Mouse (Mus musculus): ENCODE results near the gene Dclk3. TPM values are rescaled to one million over a fixed set of nuclear protein-coding genes. Genes with fewer than 3 reads are reported as not detected.

Dclk3 gene
- polyA plus RNA-seq, 1 experiment = 0.27 TPM

DNA sequence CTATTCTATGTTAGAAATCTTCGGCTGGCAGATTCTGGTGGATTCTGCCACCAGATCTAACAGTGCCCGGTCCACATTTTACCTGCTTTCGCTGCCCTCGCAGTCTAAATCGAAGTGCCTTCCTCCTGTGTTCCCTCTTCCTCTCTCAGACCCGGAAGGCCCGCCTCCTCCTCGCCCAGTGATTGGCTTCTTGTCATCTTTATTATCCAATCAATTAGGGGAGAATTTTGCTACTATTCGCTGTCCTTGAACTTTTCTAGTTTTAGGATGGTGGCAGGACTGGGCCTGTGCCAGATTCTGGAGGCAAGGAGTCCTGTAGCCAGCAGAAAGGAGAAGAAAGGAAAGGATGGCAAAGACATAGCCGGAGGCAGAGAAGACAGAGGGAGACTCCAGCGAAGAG lies 84.2 kb downstream of the Dclk3 start:
- H3K9me3 ChIP-seq (replicated peaks; ENCODE audit: control insufficient read depth, insufficient read depth, low read length, poor library complexity, severe bottlenecking) = no peaks in the 10 kb centered on the region
- H3K27ac ChIP-seq (ENCODE audit: insufficient read depth, low read length) = no peak overlapping the region
- H3K4me3 ChIP-seq (ENCODE audit: low read depth, low read length) = no peak overlapping the region
- H3K4me1 ChIP-seq (ENCODE audit: control insufficient read depth, insufficient read depth, low read length) = no peaks in the 10 kb centered on the region
- H3K27me3 ChIP-seq (ENCODE audit: control insufficient read depth, insufficient read depth, low read length, poor library complexity, severe bottlenecking) = no peaks in the 10 kb centered on the region
- TF ChIP-seq CTCF (IDR thresholded peaks at IDR 0.05; ENCODE audit: low read depth, low read length) = no peak
- TF ChIP-seq EP300 (IDR thresholded peaks at IDR 0.05; ENCODE audit: insufficient read depth, low read depth, low read length) = no peak
- no peak for TF ChIP-seq POLR2A (IDR thresholded peaks at IDR 0.05; ENCODE audit: insufficient read depth, low read length)
- no peak overlapping the region for H3K9ac ChIP-seq (ENCODE audit: low read depth, poor library complexity, severe bottlenecking)
- no peaks in the 10 kb centered on the region for H3K36me3 ChIP-seq (ENCODE audit: control insufficient read depth, insufficient read depth, low read length, poor library complexity, severe bottlenecking)

- Histone ChIP-seq H3K27me3 (ENCODE audit: control insufficient read depth, insufficient read depth, low read length, poor library complexity, severe bottlenecking) (no peaks in the 10 kb centered on the region), H3K36me3 (ENCODE audit: control insufficient read depth, insufficient read depth, low read length, poor library complexity, severe bottlenecking) (no peaks in the 10 kb centered on the region), H3K4me1 (ENCODE audit: control insufficient read depth, insufficient read depth, low read length) (peaks cover 2% of the 10 kb centered on the region), H3K4me3 (ENCODE audit: low read depth, low read length) (no peak overlapping the region), H3K9ac (ENCODE audit: low read depth, poor library complexity, severe bottlenecking) (no peak overlapping the region), H3K27ac (ENCODE audit: insufficient read depth, low read length) (no peak overlapping the region), H3K9me3 (replicated peaks; ENCODE audit: control insufficient read depth, insufficient read depth, low read length, poor library complexity, severe bottlenecking) (no peaks in the 10 kb centered on the region)
- no peak for TF ChIP-seq POLR2A (IDR thresholded peaks at IDR 0.05; ENCODE audit: insufficient read depth, low read length)
- no peak for TF ChIP-seq EP300 (IDR thresholded peaks at IDR 0.05; ENCODE audit: insufficient read depth, low read depth, low read length)
- no peak for TF ChIP-seq CTCF (IDR thresholded peaks at IDR 0.05; ENCODE audit: low read depth, low read length)
These were observed 85.0 kb downstream of the Dclk3 start for GRCm38 (mm10) chr9:111523871-111524270.

GRCm38 (mm10) chr9:111534744-111535423 lies 96.0 kb downstream of the Dclk3 start:
- Histone ChIP-seq H3K4me3 (ENCODE audit: low read depth, low read length) (no peak overlapping the region), H3K9me3 (replicated peaks; ENCODE audit: control insufficient read depth, insufficient read depth, low read length, poor library complexity, severe bottlenecking) (no peaks in the 10 kb centered on the region), H3K36me3 (ENCODE audit: control insufficient read depth, insufficient read depth, low read length, poor library complexity, severe bottlenecking) (no peaks in the 10 kb centered on the region), H3K27me3 (ENCODE audit: control insufficient read depth, insufficient read depth, low read length, poor library complexity, severe bottlenecking) (no peaks in the 10 kb centered on the region), H3K9ac (ENCODE audit: low read depth, poor library complexity, severe bottlenecking) (no peak overlapping the region), H3K27ac (ENCODE audit: insufficient read depth, low read length) (no peak overlapping the region), H3K4me1 (ENCODE audit: control insufficient read depth, insufficient read depth, low read length) (no peaks in the 10 kb centered on the region)
- TF ChIP-seq EP300 (IDR thresholded peaks at IDR 0.05; ENCODE audit: insufficient read depth, low read depth, low read length) = no peak
- no peak for TF ChIP-seq POLR2A (IDR thresholded peaks at IDR 0.05; ENCODE audit: insufficient read depth, low read length)
- TF ChIP-seq CTCF (IDR thresholded peaks at IDR 0.05; ENCODE audit: low read depth, low read length) = no peak

DNA sequence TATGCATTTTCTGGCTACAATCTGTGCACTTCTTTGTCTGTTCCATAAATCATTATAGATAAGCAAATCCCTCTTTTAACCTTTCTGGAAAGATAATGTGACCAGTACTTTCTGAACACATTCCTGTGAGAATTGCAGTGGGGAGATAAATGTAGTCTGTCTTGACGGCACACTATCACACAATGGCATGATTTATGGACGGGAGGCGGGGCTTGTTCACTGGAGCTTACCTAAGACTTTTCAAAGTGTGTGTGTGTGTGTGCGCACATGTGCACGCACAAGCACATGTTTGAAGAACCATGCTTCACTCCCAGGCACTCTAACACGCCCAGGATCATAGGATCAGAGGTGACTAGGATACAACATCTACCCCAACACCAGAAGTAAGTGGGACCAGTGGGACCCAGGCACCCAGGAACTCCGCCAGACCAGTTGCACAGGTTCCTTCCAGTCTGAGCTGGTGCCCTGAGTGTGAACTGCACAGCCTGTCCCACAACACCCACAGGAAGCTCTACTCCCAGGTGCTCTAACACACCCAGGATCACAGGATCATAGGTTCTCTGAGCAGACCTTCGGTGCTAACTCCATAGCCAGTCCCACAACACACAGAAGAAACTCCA lies 96.7 kb downstream of the Dclk3 start:
- H3K9me3 ChIP-seq (replicated peaks; ENCODE audit: control insufficient read depth, insufficient read depth, low read length, poor library complexity, severe bottlenecking) = no peaks in the 10 kb centered on the region
- H3K4me3 ChIP-seq (ENCODE audit: low read depth, low read length) = no peak overlapping the region
- no peak overlapping the region for H3K27ac ChIP-seq (ENCODE audit: insufficient read depth, low read length)
- H3K27me3 ChIP-seq (ENCODE audit: control insufficient read depth, insufficient read depth, low read length, poor library complexity, severe bottlenecking) = no peaks in the 10 kb centered on the region
- no peaks in the 10 kb centered on the region for H3K36me3 ChIP-seq (ENCODE audit: control insufficient read depth, insufficient read depth, low read length, poor library complexity, severe bottlenecking)
- no peak for TF ChIP-seq POLR2A (IDR thresholded peaks at IDR 0.05; ENCODE audit: insufficient read depth, low read length)
- TF ChIP-seq CTCF (IDR thresholded peaks at IDR 0.05; ENCODE audit: low read depth, low read length) = no peak
- TF ChIP-seq EP300 (IDR thresholded peaks at IDR 0.05; ENCODE audit: insufficient read depth, low read depth, low read length) = no peak
- H3K9ac ChIP-seq (ENCODE audit: low read depth, poor library complexity, severe bottlenecking) = no peak overlapping the region
- no peaks in the 10 kb centered on the region for H3K4me1 ChIP-seq (ENCODE audit: control insufficient read depth, insufficient read depth, low read length)

Other genes with a start within 250 kb of the Dclk3 start
- 73.9 and 81.9 TPM in 2 replicates for gene Mlh1, start 167.3 kb upstream of the Dclk3 start, polyA plus RNA-seq (2011; ENCODE audit: insufficient read depth, insufficient read length, low read depth, missing spikeins)
- gene Epm2aip1, start 167.2 kb upstream of the Dclk3 start, polyA plus RNA-seq (2011; ENCODE audit: insufficient read depth, insufficient read length, low read depth, missing spikeins) = 20.1 and 20.2 TPM in 2 replicates
- gene Trank1, start 127.3 kb upstream of the Dclk3 start, polyA plus RNA-seq (2011; ENCODE audit: insufficient read depth, insufficient read length, low read depth, missing spikeins) = 0.37 and 0.90 TPM in 2 replicates

Measured in ES-Bruce4 (cell line).